Mouse (Mus musculus): ENCODE results near the gene Acox2. TPM values are rescaled to one million over a fixed set of nuclear protein-coding genes. Genes with fewer than 3 reads are reported as not detected.

Acox2 gene
- polyA plus RNA-seq, 1 experiment from 2014 or later = 3.1 TPM

DNA sequence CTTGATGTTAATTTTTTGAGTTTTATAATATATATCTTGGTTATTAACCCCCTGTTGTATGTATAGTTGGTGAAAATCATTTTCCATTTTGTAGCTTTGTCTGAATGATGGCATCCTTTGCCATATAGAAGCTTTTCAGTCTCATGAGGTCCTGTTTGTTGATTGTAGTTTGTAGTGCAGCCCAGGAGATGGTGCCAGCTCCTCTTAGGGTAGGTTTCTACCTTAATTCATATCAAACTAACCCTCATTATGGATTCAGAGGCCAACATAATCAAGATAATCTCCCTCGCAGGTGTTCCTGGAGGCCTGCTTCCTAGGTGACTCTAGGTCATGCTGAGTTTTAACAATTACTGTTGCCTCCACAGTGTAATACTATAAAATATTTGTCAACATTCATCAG is 3.1 kb upstream of the Acox2 start:
- H3K27ac ChIP-seq = no peak overlapping the region
- no peaks in the 10 kb centered on the region for H3K36me3 ChIP-seq
- no peak for ATAC-seq (ENCODE audit: insufficient read depth, low FRiP score, low read depth)
- no peak overlapping the region for H3K4me2 ChIP-seq
- H3K27me3 ChIP-seq (replicated peaks) = no peaks in the 10 kb centered on the region
- no peaks in the 10 kb centered on the region for H3K4me1 ChIP-seq
- 45% methylated on average over 1 of the region's 1 CpGs for WGBS
- no peak overlapping the region for H3K4me3 ChIP-seq (replicated peaks)
- H3K9ac ChIP-seq = no peak overlapping the region
- H3K9me3 ChIP-seq = no peaks in the 10 kb centered on the region

DNA sequence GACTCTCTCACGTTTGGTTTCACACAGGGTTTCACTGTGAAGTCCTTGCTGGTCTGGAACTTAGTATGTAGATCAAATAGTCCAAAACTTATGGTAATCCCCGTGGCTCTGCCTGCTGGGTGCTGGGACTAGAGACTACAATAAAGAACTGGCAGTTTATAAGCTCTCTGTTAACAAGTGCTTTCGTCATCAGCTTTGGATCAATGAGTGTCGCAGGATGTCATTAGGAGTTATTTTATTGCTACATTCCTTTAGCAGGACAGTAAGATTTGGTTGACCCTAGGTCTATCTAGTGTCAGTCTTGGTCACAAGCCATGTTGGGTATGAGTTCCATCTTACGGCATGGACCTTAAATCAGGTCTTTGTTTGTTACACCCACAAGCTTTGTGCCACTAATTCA is 1.1 kb upstream of the Acox2 start:
- WGBS = 72% methylated on average over 5 of the region's 5 CpGs

DNA sequence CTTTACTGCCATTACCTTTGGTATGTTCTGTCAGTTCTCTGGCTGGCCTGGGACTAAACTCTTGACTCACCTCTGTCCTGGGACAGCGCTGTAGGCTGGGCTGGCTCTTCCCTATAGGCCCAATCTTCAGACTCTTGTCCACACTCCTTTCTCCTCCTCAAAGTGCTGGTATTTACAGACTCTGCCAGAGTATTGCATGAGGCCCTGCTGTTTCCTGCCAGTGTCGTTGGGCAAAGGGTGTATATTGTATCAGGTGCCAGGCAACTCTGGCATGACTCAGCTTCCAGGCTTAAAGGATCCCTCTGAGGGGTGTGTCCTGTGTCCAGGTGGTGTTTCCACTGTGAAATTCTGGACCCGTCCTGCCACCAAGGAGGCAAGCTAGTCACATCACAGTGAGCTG is 401 bp downstream of the Acox2 start:
- Histone ChIP-seq H3K4me3 (replicated peaks) (no peak overlapping the region), H3K9ac (no peak overlapping the region), H3K36me3 (no peaks in the 10 kb centered on the region), H3K27me3 (replicated peaks) (no peaks in the 10 kb centered on the region), H3K27ac (no peak overlapping the region), H3K9me3 (no peaks in the 10 kb centered on the region), H3K4me2 (no peak overlapping the region), H3K4me1 (no peaks in the 10 kb centered on the region)
- WGBS = 58% methylated on average over 3 of the region's 3 CpGs
- ATAC-seq (ENCODE audit: insufficient read depth, low FRiP score, low read depth) = no peak

More for the DNA sequence above, 1.1 kb upstream of the Acox2 start:
- no peak for ATAC-seq (ENCODE audit: insufficient read depth, low FRiP score, low read depth)
- no peaks in the 10 kb centered on the region for H3K9me3 ChIP-seq
- no peak overlapping the region for H3K9ac ChIP-seq
- H3K4me2 ChIP-seq = no peak overlapping the region
- H3K4me1 ChIP-seq = no peaks in the 10 kb centered on the region
- H3K27me3 ChIP-seq (replicated peaks) = no peaks in the 10 kb centered on the region
- no peak overlapping the region for H3K27ac ChIP-seq
- no peaks in the 10 kb centered on the region for H3K36me3 ChIP-seq
- H3K4me3 ChIP-seq (replicated peaks) = no peak overlapping the region

DNA sequence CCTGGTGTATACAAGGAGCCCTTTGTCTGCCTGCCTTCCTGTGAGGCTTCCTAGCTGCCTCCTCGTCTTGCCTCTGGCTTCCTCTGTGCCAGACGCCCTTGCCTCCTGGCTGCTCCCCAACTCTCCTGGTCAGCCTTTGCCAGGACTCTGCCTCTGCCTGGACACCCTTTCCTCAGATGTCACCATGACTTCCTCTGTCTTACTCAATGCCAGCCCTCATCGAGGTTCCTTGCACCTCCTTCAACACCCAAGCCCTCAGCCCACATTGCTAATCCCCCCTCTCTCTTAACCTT is 872 bp downstream of the Acox2 start:
- 0 out of 2 replicates have a peak, but pooled peaks have one; percentile 15 for ATAC-seq (ENCODE audit: insufficient read depth, low FRiP score, low read depth)
- Histone ChIP-seq H3K4me2 (no peak overlapping the region), H3K9ac (no peak overlapping the region), H3K27ac (no peak overlapping the region), H3K4me3 (replicated peaks) (no peak overlapping the region), H3K27me3 (replicated peaks) (no peaks in the 10 kb centered on the region), H3K36me3 (no peaks in the 10 kb centered on the region), H3K4me1 (no peaks in the 10 kb centered on the region), H3K9me3 (no peaks in the 10 kb centered on the region)
- whole genome bisulfite sequencing = 43% methylated on average over 3 of the region's 3 CpGs

DNA sequence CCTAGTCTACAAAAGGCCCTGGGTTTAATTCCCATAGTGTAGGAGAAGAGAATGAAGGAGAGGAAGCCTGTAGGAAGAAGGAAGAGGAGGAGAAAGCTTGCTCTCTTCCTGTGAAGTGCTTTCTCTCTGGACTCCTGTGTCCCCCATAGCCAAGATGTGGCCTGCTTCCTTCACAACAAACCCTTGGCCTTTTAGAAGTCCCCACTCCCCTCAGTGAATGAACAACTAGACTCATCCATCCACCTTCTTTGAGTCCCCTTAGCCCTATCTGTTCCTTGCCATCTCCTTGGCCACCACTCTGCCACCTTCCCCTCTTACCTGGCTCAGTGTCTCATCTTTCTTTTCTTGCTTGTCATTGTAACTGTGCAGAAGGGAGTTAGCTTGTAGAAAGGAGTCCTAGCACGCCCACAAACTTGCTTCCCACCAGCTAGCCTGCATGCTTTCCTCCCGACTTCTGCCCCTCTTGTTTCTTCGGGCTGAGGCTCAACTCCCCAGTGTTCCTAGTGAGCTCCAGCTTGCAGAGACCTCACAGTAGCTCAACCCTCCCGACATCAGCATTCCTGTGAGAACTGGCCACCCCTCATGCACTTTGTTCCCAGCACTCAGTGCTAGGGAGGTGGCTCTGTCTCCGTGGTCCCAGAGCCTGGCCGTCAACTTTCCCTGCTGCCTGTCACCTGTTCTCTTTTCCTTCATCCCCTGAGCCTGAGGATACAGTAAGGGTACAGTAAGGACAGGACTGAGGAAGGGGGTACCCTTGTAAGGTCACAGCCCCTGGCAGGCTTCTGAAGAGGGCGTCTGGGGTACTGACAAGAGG is 1.4 kb downstream of the Acox2 start:
- Histone ChIP-seq H3K36me3 (no peaks in the 10 kb centered on the region), H3K4me3 (replicated peaks) (no peak overlapping the region), H3K9me3 (no peaks in the 10 kb centered on the region), H3K27ac (no peak overlapping the region), H3K9ac (no peak overlapping the region), H3K4me2 (no peak overlapping the region), H3K4me1 (no peaks in the 10 kb centered on the region), H3K27me3 (replicated peaks) (no peaks in the 10 kb centered on the region)
- ATAC-seq (ENCODE audit: insufficient read depth, low FRiP score, low read depth) = no peak
- 53% methylated on average over 7 of the region's 7 CpGs for WGBS

DNA sequence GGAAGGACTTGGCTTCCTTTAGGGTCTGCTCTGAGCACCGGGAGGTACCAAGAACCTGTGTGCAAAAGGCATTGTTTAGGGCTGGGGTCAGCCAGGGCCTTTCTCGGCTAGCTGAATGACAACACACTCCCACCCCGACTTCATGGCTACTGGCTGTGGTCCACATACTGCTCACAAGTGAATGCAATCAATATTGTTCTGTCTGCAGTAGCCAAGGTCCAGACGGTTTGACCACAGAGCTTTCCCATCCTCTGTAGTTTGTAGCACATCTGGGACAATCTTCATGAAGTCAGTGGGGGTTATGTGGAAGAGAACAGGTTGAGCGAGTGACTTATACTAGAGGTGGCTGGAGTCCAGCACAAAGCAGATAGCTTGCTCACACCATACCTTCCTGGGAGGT is 2.3 kb downstream of the Acox2 start:
- Histone ChIP-seq H3K4me1 (no peaks in the 10 kb centered on the region), H3K27me3 (replicated peaks) (no peaks in the 10 kb centered on the region), H3K4me3 (replicated peaks) (no peak overlapping the region), H3K9me3 (no peaks in the 10 kb centered on the region), H3K36me3 (no peaks in the 10 kb centered on the region), H3K27ac (no peak overlapping the region), H3K9ac (no peak overlapping the region), H3K4me2 (no peak overlapping the region)
- WGBS = 50% methylated on average over 5 of the region's 5 CpGs
- ATAC-seq (ENCODE audit: insufficient read depth, low FRiP score, low read depth) = no peak

DNA sequence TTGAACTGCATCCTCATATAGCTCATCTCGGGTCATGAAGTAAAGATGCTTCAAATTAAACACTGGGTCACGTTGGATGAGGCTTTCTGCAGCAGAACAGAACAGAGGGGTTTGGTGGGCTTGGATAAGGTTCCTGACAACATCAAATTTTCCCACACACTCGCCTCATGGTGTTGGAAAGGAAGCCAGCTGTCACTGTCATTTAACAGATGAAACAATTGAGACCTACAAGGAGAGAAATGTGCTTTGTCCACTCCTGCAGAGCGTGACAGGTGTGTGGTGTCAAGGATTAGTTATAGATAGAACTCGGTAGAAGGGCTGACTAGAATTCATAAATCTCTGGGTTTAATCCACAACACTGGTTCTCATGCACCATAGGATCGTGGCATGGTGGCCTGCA is 3.1 kb downstream of the Acox2 start:
- no peaks in the 10 kb centered on the region for H3K4me1 ChIP-seq
- no peak overlapping the region for H3K4me2 ChIP-seq
- 58% methylated on average over 6 of the region's 6 CpGs for WGBS
- no peak overlapping the region for H3K27ac ChIP-seq
- H3K9ac ChIP-seq = no peak overlapping the region
- H3K27me3 ChIP-seq (replicated peaks) = no peaks in the 10 kb centered on the region
- no peak overlapping the region for H3K4me3 ChIP-seq (replicated peaks)
- no peaks in the 10 kb centered on the region for H3K36me3 ChIP-seq
- ATAC-seq (ENCODE audit: insufficient read depth, low FRiP score, low read depth) = no peak
- no peaks in the 10 kb centered on the region for H3K9me3 ChIP-seq

DNA sequence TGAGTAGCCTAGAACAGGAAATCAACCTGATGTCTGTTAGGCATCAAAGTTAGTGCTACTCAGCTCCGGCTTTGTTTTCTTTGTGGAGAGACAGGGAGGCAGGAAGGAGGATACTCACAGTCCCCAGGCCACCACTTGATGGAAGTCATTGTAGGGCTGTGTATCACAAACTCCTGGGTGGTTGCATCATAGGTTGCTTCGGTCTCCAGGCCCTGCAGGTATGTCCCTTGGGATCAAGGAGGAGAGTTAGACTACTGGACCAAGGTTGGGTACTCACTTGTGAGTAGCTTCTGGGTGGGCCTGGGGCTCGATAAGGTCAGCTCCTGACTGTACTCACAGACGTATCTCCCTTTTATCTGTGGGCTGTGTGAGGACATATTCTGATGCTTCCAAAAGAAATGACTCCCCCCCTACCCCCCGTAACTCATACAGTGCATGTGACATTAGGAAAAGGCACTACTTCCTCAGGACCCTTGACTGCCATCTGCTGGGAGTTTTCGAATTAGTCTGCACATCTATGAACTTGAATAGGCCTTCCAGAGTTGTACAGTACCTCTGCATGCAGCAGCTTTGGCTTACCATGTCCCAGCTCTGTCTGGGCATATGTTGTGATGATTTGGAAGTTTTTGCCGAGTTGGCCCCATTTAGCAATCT is 4.0 kb downstream of the Acox2 start:
- Histone ChIP-seq H3K27me3 (replicated peaks) (no peaks in the 10 kb centered on the region), H3K27ac (no peak overlapping the region), H3K4me2 (no peak overlapping the region), H3K4me3 (replicated peaks) (no peak overlapping the region), H3K9me3 (no peaks in the 10 kb centered on the region), H3K9ac (no peak overlapping the region), H3K36me3 (no peaks in the 10 kb centered on the region), H3K4me1 (no peaks in the 10 kb centered on the region)
- no peak for ATAC-seq (ENCODE audit: insufficient read depth, low FRiP score, low read depth)
- 73% methylated on average over 7 of the region's 7 CpGs for WGBS

DNA sequence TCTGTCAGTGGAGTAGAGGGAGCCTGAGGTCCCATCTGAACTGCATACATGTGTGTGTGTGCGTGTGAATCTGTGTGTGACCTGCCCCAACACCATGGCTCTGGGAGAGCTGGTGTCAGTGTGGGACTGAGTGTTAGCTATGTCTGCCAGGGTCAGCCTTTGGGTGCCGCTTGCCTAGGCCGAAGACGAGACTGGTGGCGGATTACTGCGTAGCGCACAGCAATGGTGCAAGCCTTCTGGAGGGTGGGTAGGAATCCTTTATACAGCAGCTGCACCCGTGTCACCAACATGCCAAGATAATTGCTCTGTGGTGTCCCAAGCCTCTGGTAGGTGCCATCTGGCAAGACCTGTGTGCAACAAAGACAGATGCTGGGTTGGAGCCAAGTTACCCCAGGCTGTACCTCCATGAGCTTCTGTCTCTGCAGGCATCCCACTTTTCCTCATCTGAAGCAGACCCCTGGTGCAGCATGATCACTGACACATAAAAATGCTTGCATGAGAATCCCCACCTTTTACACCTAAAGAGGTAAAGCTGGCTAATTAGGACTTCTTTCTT is 7.7 kb downstream of the Acox2 start:
- no peak overlapping the region for H3K27ac ChIP-seq
- no peaks in the 10 kb centered on the region for H3K36me3 ChIP-seq
- 87% methylated on average over 8 of the region's 8 CpGs for WGBS
- no peak overlapping the region for H3K4me3 ChIP-seq (replicated peaks)
- no peak overlapping the region for H3K4me2 ChIP-seq
- H3K4me1 ChIP-seq = no peaks in the 10 kb centered on the region
- no peak for ATAC-seq (ENCODE audit: insufficient read depth, low FRiP score, low read depth)
- no peaks in the 10 kb centered on the region for H3K27me3 ChIP-seq (replicated peaks)
- H3K9ac ChIP-seq = no peak overlapping the region
- no peaks in the 10 kb centered on the region for H3K9me3 ChIP-seq

DNA sequence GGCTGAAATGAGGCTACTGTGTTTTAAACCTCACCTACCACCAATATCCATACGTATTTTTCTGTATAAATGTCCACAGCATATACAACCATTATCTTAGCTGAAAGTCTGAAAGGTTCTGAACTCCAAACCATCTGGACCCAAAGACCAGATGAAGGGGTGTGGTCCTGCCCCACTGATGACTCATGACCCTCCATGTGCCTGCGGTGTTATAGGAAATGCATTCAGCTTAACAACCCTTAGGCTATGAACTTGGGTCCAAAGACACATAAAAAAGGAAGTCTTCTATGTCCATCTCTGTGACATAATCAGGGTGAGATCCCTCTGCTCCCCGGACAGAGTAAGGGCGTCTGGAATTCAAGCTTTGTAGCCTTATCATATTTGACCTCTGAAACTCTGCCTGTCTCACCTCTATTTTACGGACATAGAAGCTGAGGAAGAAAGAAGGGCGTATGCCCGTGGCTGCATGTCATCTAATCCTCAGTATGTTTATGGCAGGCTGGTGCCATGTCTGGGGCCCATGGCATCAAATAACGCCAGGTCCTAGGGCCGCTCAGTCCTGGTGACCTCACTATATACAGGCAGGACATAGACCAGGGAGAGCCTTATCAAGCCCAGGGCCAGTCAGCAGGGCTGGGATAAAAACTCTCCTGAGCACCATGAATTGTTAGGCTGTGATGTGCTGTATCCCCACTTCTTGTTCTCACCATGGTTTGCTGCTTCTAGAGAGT is 8.8 kb downstream of the Acox2 start:
- Histone ChIP-seq H3K36me3 (no peaks in the 10 kb centered on the region), H3K4me2 (no peak overlapping the region), H3K9ac (no peak overlapping the region), H3K27me3 (replicated peaks) (no peaks in the 10 kb centered on the region), H3K27ac (no peak overlapping the region), H3K9me3 (no peaks in the 10 kb centered on the region), H3K4me3 (replicated peaks) (no peak overlapping the region), H3K4me1 (no peaks in the 10 kb centered on the region)
- WGBS = 68% methylated on average over 9 of the region's 9 CpGs
- ATAC-seq (ENCODE audit: insufficient read depth, low FRiP score, low read depth) = no peak

DNA sequence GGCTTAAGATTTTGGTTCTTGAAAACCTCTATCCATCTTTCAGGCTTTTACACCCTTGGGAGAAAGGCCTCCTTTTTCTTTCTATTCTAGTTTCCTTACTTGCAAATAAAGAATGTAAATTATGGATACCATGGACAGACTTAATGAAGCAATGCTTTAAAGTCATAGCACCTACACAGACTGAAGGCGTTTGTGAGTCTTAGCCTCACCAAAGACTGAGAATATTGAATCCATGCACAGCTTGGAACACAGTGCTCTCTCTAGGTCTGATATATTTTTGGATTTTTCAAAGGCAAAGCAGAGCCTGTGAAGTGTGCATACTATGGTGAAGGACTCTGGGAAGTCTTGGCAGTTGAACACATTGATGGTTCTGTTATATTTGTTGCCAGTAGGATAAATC is 9.9 kb downstream of the Acox2 start:
- no peak overlapping the region for H3K27ac ChIP-seq
- no peaks in the 10 kb centered on the region for H3K36me3 ChIP-seq
- no peaks in the 10 kb centered on the region for H3K27me3 ChIP-seq (replicated peaks)
- no peak for ATAC-seq (ENCODE audit: insufficient read depth, low FRiP score, low read depth)
- H3K9ac ChIP-seq = no peak overlapping the region
- H3K4me1 ChIP-seq = no peaks in the 10 kb centered on the region
- no peaks in the 10 kb centered on the region for H3K9me3 ChIP-seq
- H3K4me3 ChIP-seq (replicated peaks) = no peak overlapping the region
- no peak overlapping the region for H3K4me2 ChIP-seq
- WGBS = 98% methylated on average over 1 of the region's 1 CpGs

DNA sequence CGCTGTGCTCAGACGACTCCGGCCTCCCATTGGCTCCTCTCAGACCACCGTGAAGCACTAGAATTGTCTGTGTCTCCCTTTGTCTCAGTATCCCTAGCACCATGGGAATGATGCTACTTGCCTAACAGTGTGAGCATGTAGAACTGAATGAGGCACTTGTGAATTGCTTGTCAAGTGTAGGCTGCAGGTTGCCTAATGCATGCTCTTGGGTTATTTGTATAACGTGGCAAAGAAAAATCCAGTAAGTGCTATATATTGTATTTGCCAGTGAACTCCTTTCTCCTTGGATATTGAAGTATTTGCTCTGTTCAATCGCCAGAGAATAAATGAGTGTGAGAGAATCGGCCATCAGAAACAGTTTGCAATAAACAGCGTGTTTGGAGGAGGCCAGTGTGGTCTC is 12.3 kb downstream of the Acox2 start:
- Histone ChIP-seq H3K4me1 (no peaks in the 10 kb centered on the region), H3K4me3 (replicated peaks) (no peak overlapping the region), H3K36me3 (no peaks in the 10 kb centered on the region), H3K27me3 (replicated peaks) (no peaks in the 10 kb centered on the region), H3K4me2 (no peak overlapping the region), H3K9me3 (no peaks in the 10 kb centered on the region), H3K27ac (no peak overlapping the region), H3K9ac (no peak overlapping the region)
- no peak for ATAC-seq (ENCODE audit: insufficient read depth, low FRiP score, low read depth)
- 80% methylated on average over 8 of the region's 8 CpGs for WGBS
